Comparison of ENCODE assay signal across 8 mouse cellular contexts in genomic region chr9:56259790-56260494, GRCm38 (mm10).
A peak's percentile ranks its signal among the peaks of the same experiment; 100 is the strongest.
DNase-seq lines count a peak whose midpoint lies in the region; ATAC-seq lines count a peak whose summit lies in the region.
"Had no signal": no experiment of that assay in that cellular context is flagged by ENCODE, and none has a peak within 500 bp of the region (broad histone marks: within the 10 kb centered on the region; RNA-seq: fewer than 3 reads in every experiment).

No protein-coding gene starts in this region.

- ATAC-seq in inflammation-experienced regulatory T-cells, adult 6 months = no peak
- ATAC-seq: intestine, embryonic 15.5 days had no signal

- intact Hi-C loops in gastrocnemius, postnatal 36 days (cut with DNase I) = loop anchor here (5.0 kb wide), 1 partner anchor 157 kb away; the partner anchor contains the start of genes Hmg20a and Peak1
- intact Hi-C loops in gastrocnemius, postnatal 14 days (cut with DNase I; ENCODE audit: low total_unique reads) = loop anchor here (5.0 to 10.0 kb wide), 2 partner anchors 155 to 292 kb away; partner anchors contain the start of genes Hmg20a and Peak1

- peak; percentile 8 to 24 for DNase-seq in gastrocnemius, postnatal 36 days
- DNase-seq in gastrocnemius, postnatal 14 days = no peak
- peak; percentile 74 for DNase-seq in brain, adult 2 months (ENCODE audit: low read depth, low spot score)
- peak; percentile 22 to 38 for DNase-seq in cerebellum, postnatal 36 days
- peak; percentile 66 for DNase-seq in heart, postnatal 4 days
- DNase-seq in embryo, embryonic 11 days = no peak

Comparison
In these comparisons a context has a peak if more than half of its experiments do, and no peak if none do; other contexts are left out.
1. DNase-seq: peak in gastrocnemius, postnatal 36 days (2 of 2), brain, adult 2 months (single experiment), cerebellum, postnatal 36 days (2 of 2) and heart, postnatal 4 days (single experiment); none in gastrocnemius, postnatal 14 days (single experiment) and embryo, embryonic 11 days (single experiment).